Mouse (Mus musculus): ENCODE measurements around the gene Hist1h1a. TPM values are rescaled to one million over a fixed set of nuclear protein-coding genes. Genes with fewer than 3 reads are reported as not detected.

Gene Hist1h1a
- total and polyA plus RNA-seq, 2 experiments from 2014 or later, result 138 TPM; not detected in 1

DNA sequence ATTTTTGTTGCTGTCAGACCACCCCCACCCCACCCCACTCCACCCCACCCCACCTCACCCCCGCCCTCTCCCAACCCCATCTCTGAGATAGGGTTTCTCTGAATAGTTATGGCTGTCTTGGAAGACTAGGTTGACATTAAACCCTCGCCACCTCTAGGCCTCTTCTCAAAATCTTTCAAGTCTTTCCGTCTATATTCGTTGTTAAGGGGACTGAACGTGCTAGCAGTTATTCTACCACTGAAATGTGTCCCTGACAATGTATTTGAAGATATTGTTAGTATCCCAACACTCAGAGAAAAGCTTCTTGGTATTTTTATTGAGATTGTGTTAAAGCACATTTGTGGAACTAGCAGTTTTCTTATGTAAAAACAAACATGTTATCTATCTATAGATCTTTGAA is 22.6 kb upstream of the Hist1h1a start:
- Histone ChIP-seq H3K9me3 (ENCODE audit: low read length) (no peaks in the 10 kb centered on the region), H3K36me3 (ENCODE audit: insufficient read depth, low read length) (no peaks in the 10 kb centered on the region), H3K4me2 (ENCODE audit: low read depth, low read length, poor library complexity, severe bottlenecking) (peak overlapping the region; percentile 99; the same call in 1 of the 2 replicates), H3K4me1 (ENCODE audit: insufficient read depth, low read length) (0 out of 2 replicates have a peak, but pooled peaks cover 3% of the 10 kb centered on the region), H3K9ac (replicated peaks; ENCODE audit: low read length, poor library complexity, severe bottlenecking) (no peak overlapping the region), H3K27me3 (ENCODE audit: insufficient read depth, low read length) (no peaks in the 10 kb centered on the region), H3K27ac (ENCODE audit: low read depth, low read length) (no peak overlapping the region), H3K4me3 (ENCODE audit: low read depth, low read length) (no peak overlapping the region)
- TF ChIP-seq CTCF (IDR thresholded peaks at IDR 0.05), result no peak
- ATAC-seq (ENCODE audit: low FRiP score) (no peak), DNase-seq (ENCODE audit: low spot score) (no peak)
- WGBS, result 71% methylated on average over 5 of the region's 5 CpGs

DNA sequence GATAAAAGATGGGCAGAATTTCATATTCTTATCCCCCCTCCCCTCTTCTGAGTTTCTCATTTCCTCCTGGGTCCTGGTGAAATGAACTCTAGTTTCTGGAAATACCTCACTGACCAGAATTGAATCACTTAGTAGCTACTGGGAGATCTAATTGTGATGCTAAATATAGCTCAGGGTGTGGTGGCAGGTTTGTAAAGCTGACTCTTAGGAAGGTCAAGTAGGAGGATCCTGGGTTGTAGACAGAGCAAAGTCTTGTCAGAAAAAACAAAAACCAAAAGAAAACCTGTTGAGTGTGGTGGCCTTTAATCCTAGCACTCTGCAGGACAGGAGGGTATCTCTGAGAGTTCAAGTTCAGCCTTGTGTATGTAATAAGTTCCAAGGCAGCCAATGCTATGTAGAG is 21.5 kb upstream of the Hist1h1a start:
- no peaks in the 10 kb centered on the region for H3K36me3 ChIP-seq (ENCODE audit: insufficient read depth, low read length)
- ATAC-seq (ENCODE audit: low FRiP score) (no peak), DNase-seq (ENCODE audit: low spot score) (no peak)

DNA sequence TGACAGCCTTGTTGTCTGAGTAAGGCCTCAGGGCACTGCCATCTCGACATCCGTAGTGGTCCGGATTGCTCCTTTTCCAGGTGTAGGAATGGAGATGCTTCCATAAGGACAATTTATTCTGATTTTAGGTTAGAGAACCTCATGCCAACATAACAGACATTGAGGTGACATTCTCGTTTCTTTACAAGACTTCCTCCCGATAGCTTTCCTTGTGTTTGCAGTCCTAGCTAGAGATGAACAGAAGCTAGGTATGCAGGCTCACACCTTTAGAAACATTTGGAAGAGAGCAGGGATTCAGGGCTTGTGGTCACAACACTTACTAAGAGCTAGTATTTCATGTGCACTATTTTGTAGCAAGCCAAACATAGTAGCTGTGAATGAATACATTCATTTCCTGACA is 20.3 kb upstream of the Hist1h1a start:
- ATAC-seq (ENCODE audit: low FRiP score), result no peak

More for the DNA sequence above, 21.5 kb upstream of the Hist1h1a start:
- H3K4me1 ChIP-seq (ENCODE audit: insufficient read depth, low read length), result 0 out of 2 replicates have a peak, but pooled peaks cover 3% of the 10 kb centered on the region
- H3K9me3 ChIP-seq (ENCODE audit: low read length), result no peaks in the 10 kb centered on the region
- H3K27me3 ChIP-seq (ENCODE audit: insufficient read depth, low read length), result no peaks in the 10 kb centered on the region
- no peak overlapping the region for H3K27ac ChIP-seq (ENCODE audit: low read depth, low read length)
- no peak overlapping the region for H3K9ac ChIP-seq (replicated peaks; ENCODE audit: low read length, poor library complexity, severe bottlenecking)
- TF ChIP-seq CTCF (IDR thresholded peaks at IDR 0.05), result no peak
- no peak overlapping the region for H3K4me2 ChIP-seq (ENCODE audit: low read depth, low read length, poor library complexity, severe bottlenecking)
- no peak overlapping the region for H3K4me3 ChIP-seq (ENCODE audit: low read depth, low read length)

DNA sequence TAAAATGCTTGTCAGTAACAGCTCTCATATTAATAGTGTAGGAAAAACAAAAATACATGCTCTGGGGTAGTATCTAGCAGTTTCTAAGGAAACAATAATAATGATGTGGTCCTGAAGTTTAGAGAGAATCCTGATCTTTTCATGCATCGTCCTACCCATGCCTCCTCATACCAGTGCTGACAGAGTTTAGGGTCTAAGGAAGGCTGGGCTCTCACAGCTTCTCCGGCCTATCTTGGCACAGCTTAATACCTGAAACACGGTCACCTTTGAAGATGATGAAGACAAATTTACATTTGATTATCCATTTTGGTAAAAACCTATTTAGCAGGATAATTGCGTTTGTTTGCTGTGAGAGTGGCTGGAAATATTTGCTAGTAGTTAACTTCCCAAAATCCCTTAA is 19.5 kb upstream of the Hist1h1a start:
- no peak overlapping the region for H3K4me3 ChIP-seq (ENCODE audit: low read depth, low read length)
- H3K4me2 ChIP-seq (ENCODE audit: low read depth, low read length, poor library complexity, severe bottlenecking), result no peak overlapping the region
- 0 out of 2 replicates have a peak, but pooled peaks cover 3% of the 10 kb centered on the region for H3K4me1 ChIP-seq (ENCODE audit: insufficient read depth, low read length)
- no peak overlapping the region for H3K9ac ChIP-seq (replicated peaks; ENCODE audit: low read length, poor library complexity, severe bottlenecking)
- 37% methylated on average over 4 of the region's 4 CpGs for WGBS
- DNase-seq (ENCODE audit: low spot score) (no peak), ATAC-seq (ENCODE audit: low FRiP score) (no peak)
- no peak for TF ChIP-seq CTCF (IDR thresholded peaks at IDR 0.05)
- H3K27me3 ChIP-seq (ENCODE audit: insufficient read depth, low read length), result no peaks in the 10 kb centered on the region
- H3K36me3 ChIP-seq (ENCODE audit: insufficient read depth, low read length), result no peaks in the 10 kb centered on the region
- no peak overlapping the region for H3K27ac ChIP-seq (ENCODE audit: low read depth, low read length)
- H3K9me3 ChIP-seq (ENCODE audit: low read length), result no peaks in the 10 kb centered on the region

More for the DNA sequence above, 20.3 kb upstream of the Hist1h1a start:
- Histone ChIP-seq H3K27ac (ENCODE audit: low read depth, low read length) (no peak overlapping the region), H3K4me1 (ENCODE audit: insufficient read depth, low read length) (0 out of 2 replicates have a peak, but pooled peaks cover 3% of the 10 kb centered on the region), H3K4me2 (ENCODE audit: low read depth, low read length, poor library complexity, severe bottlenecking) (no peak overlapping the region), H3K4me3 (ENCODE audit: low read depth, low read length) (no peak overlapping the region), H3K9ac (replicated peaks; ENCODE audit: low read length, poor library complexity, severe bottlenecking) (no peak overlapping the region), H3K9me3 (ENCODE audit: low read length) (no peaks in the 10 kb centered on the region), H3K36me3 (ENCODE audit: insufficient read depth, low read length) (no peaks in the 10 kb centered on the region), H3K27me3 (ENCODE audit: insufficient read depth, low read length) (no peaks in the 10 kb centered on the region)
- no peak for TF ChIP-seq CTCF (IDR thresholded peaks at IDR 0.05)
- DNase-seq (ENCODE audit: low spot score), result no peak
- WGBS, result 88% methylated on average over 5 of the region's 5 CpGs

DNA sequence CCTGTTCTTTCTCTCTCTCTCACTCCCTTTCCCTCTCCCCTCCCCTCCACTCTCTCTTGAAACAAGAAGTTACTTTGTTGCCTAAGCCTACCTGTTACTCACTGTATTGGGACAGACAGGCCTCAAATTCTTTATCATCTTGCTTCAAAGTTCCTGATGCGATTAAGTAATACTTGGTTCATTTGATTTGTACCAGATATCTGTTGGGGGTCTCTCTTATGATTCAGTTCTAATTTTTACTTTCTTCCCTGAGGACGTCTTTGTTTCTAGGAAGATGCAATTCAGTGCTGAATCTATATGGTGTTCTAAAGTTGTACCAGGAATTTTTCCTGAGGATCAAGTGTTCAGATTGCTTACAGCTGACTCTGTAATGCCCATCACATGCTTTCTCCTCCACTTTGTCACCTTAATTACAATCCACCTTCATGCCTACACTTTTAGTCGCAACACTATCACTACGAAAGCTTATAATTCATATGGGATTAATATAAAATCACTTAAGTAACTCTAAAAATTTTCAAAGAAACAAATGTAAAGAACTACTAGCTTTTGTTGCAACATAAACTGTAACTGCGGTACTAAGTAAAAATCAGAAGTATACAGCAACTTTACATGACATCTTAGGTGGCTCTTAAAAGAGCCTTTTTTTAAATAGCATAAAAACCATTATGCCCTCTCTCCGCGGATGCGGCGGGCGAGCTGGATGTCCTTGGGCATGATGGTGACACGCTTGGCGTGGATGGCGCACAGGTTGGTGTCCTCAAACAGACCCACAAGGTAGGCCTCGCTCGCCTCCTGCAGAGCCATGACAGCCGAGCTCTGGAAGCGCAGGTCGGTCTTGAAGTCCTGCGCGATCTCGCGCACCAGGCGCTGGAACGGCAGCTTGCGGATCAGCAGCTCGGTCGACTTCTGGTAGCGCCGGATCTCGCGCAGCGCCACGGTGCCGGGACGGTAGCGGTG is 18.8 kb upstream of the Hist1h1a start:
- no peak overlapping the region for H3K9ac ChIP-seq (replicated peaks; ENCODE audit: low read length, poor library complexity, severe bottlenecking)
- TF ChIP-seq CTCF (IDR thresholded peaks at IDR 0.05), result no peak
- no peak overlapping the region for H3K27ac ChIP-seq (ENCODE audit: low read depth, low read length)
- 4% methylated on average over 13 of the region's 36 CpGs for WGBS
- H3K4me2 ChIP-seq (ENCODE audit: low read depth, low read length, poor library complexity, severe bottlenecking), result peak overlapping the region; percentile 69
- no peak for ATAC-seq (ENCODE audit: low FRiP score)
- no peaks in the 10 kb centered on the region for H3K36me3 ChIP-seq (ENCODE audit: insufficient read depth, low read length)
- peak overlapping the region; percentile 37; the same call in 1 of the 2 replicates for H3K4me3 ChIP-seq (ENCODE audit: low read depth, low read length)
- H3K9me3 ChIP-seq (ENCODE audit: low read length), result no peaks in the 10 kb centered on the region
- no peaks in the 10 kb centered on the region for H3K27me3 ChIP-seq (ENCODE audit: insufficient read depth, low read length)
- H3K4me1 ChIP-seq (ENCODE audit: insufficient read depth, low read length), result 0 out of 2 replicates have a peak, but pooled peaks cover 3% of the 10 kb centered on the region
- no peak for DNase-seq (ENCODE audit: low spot score)
